Mouse (Mus musculus): ENCODE data around the gene Ostf1.

DNA sequence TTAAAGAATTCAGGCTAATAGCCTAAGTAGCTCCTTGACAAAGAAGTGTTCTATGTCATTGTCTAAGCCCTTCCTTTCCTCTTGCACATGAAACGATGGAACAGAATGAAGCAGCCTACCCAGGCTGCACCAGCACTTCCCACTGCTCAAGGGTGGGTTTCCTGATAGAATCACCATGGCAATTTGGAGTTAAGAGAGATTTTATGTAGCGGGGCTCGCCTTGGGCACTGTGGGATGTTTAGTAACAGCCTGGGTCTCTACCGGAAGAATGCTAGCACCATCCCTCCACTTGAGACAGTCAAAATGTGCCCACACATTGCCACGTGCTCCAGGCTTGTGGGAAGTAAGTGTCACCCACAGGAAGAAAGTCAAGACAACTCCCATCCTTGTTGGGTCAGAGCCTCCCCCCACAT lies 40.7 kb downstream of the Ostf1 start:
- TF ChIP-seq CTCF (IDR thresholded peaks at IDR 0.05; ENCODE audit: low read depth, low read length): no peak
- no peak for TF ChIP-seq POLR2A (IDR thresholded peaks at IDR 0.05; ENCODE audit: borderline replicate concordance, low read depth, low read length)

Data from bone marrow macrophage, adult 2 months (primary cell).